Mouse (Mus musculus) heart, embryonic 11.5 days (tissue): ENCODE measurements around the gene Gm20388. TPM values are rescaled to one million over a fixed set of nuclear protein-coding genes. Genes with fewer than 3 reads are reported as not detected.

ENCODE experiments used
- ATAC-seq: fragments of 200-750 bp; cut with Nextera tagmentation; replicated peaks from 2 replicates; pipeline ENCODE4 v1.8.0; 2017; ENCODE audit warnings: moderate library complexity; ENCODE audit not compliant: insufficient number of reproducible peaks, low FRiP score, low TSS enrichment
- H3K27ac ChIP-seq: fragments of 300-500 bp; sonication (generic); 2 replicates; pipeline ENCODE4 v1.5.1; 2014; ENCODE audit warnings: mild to moderate bottlenecking, low read depth, low read length
- H3K27me3 ChIP-seq: fragments of 300-500 bp; sonication (generic); 2 replicates; pipeline ENCODE4 v1.6.1; 2014; ENCODE audit warnings: mild to moderate bottlenecking, low read length, mixed read lengths; ENCODE audit not compliant: control insufficient read depth, insufficient read depth
- H3K36me3 ChIP-seq: fragments of 300-500 bp; sonication (generic); 2 replicates; pipeline ENCODE4 v1.6.1; 2014; ENCODE audit warnings: mild to moderate bottlenecking, low read length, moderate library complexity, mixed read lengths; ENCODE audit not compliant: control insufficient read depth, insufficient read depth
- H3K4me1 ChIP-seq: fragments of 300-500 bp; sonication (generic); 2 replicates; pipeline ENCODE4 v1.6.1; 2014; ENCODE audit warnings: low read length; ENCODE audit not compliant: control insufficient read depth, insufficient read depth
- H3K4me2 ChIP-seq: fragments of 300-500 bp; sonication (generic); 2 replicates; pipeline ENCODE4 v1.6.1; 2014; ENCODE audit warnings: mild to moderate bottlenecking, moderate library complexity
- H3K4me3 ChIP-seq: fragments of 300-500 bp; sonication (generic); 2 replicates; pipeline ENCODE4 v1.5.1; 2014; ENCODE audit warnings: low read depth, low read length
- H3K9ac ChIP-seq: fragments of 300-500 bp; sonication (generic); 2 replicates; pipeline ENCODE4 v1.6.1; 2014; ENCODE audit warnings: mild to moderate bottlenecking, low read depth, low read length, moderate library complexity
- H3K9me3 ChIP-seq: fragments of 300-500 bp; sonication (generic); replicated peaks from 2 replicates; pipeline ENCODE4 v1.6.1; 2016; ENCODE audit warnings: low read length; ENCODE audit not compliant: control insufficient read depth
- WGBS: fragments of 180-500 bp; shearing (Covaris S2); extraction: QIAGEN DNeasy Blood & Tissue Kit; methylation state at CpG from one replicate; pipeline ENCODE4 v1.1.7; 2014; ENCODE audit not compliant: insufficient replicate concordance; 5-methylcytosine and 5-hydroxymethylcytosine counted together
- polyA plus RNA-seq: library from polyadenylated mRNA; unstranded; fragments of >200 nt; fragmentation: Nextera tagmentation; extraction: Ambion mirVana; gene quantifications from 2 replicates; pipeline ENCODE4 v1.2.1, GENCODE M21; 2014

Gene Gm20388
- polyA plus RNA-seq, 1 experiment from 2014 or later: 6.4 TPM

DNA sequence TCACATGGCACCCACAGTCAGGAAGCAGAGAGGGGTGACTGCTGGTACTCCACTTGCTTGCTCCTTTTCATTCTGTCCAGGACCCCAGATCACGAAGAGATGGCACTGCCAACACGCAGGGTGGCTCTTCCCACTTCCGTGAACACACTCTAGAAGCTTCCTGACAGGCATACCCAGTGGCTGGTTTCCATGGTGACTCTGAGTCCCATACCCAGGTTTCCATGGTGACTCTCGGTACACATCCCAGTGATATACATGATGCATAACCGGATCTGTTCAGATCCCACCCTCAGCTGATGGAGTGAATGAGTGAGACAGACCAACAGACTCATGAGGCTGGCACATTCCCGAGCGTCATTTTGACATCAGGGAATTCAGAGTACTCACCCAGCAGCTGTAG, 1148.5 kb downstream of the Gm20388 start:
- ATAC-seq: no peak

DNA sequence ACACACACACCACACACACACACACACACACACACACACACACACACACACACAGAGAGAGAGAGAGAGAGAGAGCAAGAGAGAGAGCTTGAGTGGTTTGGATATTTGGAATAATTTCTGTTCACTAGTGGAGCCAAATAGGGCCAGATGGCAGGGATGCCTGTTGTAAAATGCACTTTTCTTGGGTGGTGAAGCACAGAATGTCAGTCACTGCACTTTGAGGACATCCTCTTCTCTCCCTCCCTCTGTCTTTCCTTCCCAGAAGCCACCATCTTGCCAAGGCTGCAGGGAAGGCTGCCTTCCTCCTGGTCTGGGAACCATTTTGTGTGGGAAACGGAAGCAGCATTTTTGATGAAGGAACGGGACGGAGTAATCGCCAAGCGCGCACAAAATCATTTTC, 1151.9 kb downstream of the Gm20388 start:
- WGBS: 89% methylated on average over 6 of the region's 6 CpGs
- Histone ChIP-seq H3K27ac (no peak overlapping the region), H3K9ac (no peak overlapping the region), H3K4me2 (no peak overlapping the region), H3K9me3 (no peaks in the 10 kb centered on the region), H3K4me3 (no peak overlapping the region), H3K4me1 (no peaks in the 10 kb centered on the region), H3K36me3 (no peaks in the 10 kb centered on the region), H3K27me3 (peaks cover 32% of the 10 kb centered on the region)
- ATAC-seq: no peak

More for the DNA sequence above, 1148.5 kb downstream of the Gm20388 start:
- Histone ChIP-seq H3K27me3 (peaks cover 36% of the 10 kb centered on the region), H3K36me3 (no peaks in the 10 kb centered on the region), H3K9me3 (no peaks in the 10 kb centered on the region), H3K27ac (no peak overlapping the region), H3K9ac (no peak overlapping the region), H3K4me3 (no peak overlapping the region), H3K4me1 (no peaks in the 10 kb centered on the region), H3K4me2 (no peak overlapping the region)
- 81% methylated on average over 7 of the region's 7 CpGs for whole genome bisulfite sequencing

DNA sequence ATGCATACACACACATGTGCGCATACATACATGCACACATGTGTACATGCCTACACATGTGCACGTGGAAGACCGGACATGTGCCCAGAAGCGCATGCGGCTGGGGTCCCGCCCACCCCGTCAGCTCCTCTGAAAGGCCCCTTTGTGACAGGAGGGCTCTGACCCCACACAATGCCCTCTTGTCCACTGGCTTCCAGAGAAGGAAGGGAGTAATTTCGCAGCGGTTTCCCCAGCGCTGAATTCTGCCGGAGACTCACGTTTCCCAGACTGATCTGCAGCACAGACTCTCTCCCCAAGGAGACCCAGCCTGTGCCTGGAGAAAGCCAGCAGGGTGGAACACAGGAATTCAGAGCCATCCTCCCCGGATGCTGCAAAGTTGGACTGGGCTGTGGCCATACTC, 1153.0 kb downstream of the Gm20388 start:
- 63% methylated on average over 13 of the region's 13 CpGs for WGBS
- no peak for ATAC-seq
- peaks cover 31% of the 10 kb centered on the region for H3K27me3 ChIP-seq

DNA sequence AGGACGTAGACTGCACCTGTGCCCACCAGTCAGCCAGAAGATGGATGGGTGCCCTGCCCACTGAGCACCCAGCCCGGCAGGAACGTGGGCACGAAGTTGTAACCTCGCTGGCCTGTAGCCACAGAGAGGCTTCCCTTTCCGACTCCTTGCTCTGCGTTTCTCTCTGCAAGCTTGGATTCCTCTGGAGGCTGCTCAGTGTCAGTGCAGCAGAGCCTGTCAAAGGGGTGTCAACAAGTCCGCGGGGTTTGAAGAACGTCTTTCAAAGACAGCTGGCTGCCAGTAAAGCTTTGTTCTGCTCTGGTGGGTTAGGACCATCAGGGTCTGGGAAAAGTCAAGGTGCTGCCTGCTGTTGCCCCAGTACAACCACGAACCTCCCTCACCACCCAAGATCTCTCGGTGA, 1160.8 kb downstream of the Gm20388 start:
- no peak overlapping the region; the same call in 1 of the 2 replicates for H3K4me2 ChIP-seq
- no peaks in the 10 kb centered on the region for H3K36me3 ChIP-seq
- WGBS: 5% methylated on average over 12 of the region's 12 CpGs
- H3K9ac ChIP-seq: no peak overlapping the region
- ATAC-seq: no peak
- H3K9me3 ChIP-seq: no peaks in the 10 kb centered on the region
- H3K4me3 ChIP-seq: no peak overlapping the region
- H3K27ac ChIP-seq: no peak overlapping the region
- H3K4me1 ChIP-seq: peaks cover 19% of the 10 kb centered on the region
- H3K27me3 ChIP-seq: peaks cover 86% of the 10 kb centered on the region

More for the DNA sequence above, 1153.0 kb downstream of the Gm20388 start:
- H3K9ac ChIP-seq: no peak overlapping the region
- H3K4me3 ChIP-seq: no peak overlapping the region
- H3K4me2 ChIP-seq: no peak overlapping the region
- H3K4me1 ChIP-seq: no peaks in the 10 kb centered on the region
- no peak overlapping the region for H3K27ac ChIP-seq
- H3K36me3 ChIP-seq: no peaks in the 10 kb centered on the region
- H3K9me3 ChIP-seq: no peaks in the 10 kb centered on the region

DNA sequence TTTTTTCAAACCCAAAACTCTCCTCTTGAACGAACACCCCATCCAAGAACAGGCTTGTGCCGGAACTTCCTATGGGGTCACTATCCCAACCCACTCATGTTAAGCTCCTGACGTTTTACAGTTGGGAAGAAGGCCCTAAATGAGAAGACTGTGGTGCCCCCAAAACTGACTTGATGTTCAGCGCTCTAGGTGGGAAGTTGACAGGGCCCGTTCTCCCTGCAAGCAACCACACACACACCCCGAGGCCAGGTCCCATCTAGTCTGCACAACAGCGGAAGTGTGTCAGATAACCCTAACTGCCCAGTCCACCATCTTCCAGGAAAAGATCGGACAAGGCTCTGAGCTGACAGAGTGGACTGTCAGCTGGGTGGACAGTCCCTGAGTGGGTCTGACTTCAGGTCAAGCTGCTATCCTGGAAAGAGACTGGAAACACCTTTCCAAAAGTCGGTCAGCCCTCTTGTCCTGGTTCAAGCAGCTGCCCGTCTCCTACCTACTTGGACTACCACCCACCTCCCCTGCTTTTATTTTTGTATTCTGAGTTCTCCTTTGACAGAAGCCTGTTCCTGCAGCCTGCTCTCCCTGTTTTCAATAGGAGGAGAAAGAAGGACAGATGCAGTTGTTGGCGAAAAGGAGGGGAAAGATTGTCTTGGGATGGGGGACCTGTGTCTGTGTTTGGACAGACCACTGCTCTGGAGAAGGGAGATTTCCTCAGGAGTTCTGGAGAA, 1161.9 kb downstream of the Gm20388 start:
- peak overlapping the region; percentile 56 for H3K4me2 ChIP-seq

DNA sequence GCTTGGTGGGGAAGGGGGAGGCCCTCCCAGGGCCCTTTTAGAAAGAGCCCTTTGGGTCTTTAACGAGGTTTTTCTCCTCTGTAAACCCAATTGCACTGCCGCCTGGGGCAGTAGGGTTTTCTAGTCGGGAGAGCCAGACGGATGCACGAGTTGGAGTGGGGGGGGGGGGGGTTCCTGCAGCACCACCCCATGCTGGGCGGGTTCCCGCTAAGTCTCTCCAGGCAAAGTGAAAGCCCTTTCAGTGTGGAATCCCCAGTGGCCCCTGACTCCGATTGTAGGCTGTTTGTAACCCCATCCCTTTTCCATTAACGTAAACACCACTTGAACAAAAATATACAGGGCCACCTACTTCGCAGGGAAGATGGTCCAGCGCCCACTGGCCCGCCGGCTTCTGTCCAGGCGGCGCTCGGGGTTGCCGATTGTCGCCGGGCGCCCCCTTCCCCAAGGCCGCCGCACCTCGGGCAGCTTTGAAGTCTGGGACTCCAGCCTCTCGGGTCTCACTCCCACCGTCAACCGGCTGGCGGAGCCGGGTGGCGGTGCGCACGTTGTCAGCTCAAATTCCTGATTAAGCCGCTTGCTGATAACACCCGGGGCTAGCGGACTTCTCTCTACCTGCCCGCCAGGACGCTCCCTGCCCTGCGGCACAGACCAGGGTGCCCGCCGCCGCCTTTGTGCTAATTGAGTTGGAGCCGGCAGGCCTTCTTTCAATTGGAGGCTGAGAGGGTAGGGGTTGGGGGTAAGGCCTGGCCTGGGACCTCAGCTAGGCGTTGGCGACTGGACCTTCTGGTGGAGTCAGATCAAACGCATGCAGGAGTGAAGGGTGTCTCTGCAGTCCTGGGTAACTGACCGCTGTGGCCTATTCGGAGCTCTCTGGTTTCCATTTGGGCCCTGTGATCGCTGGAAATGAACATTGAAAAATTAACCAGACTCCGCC, 1162.8 kb downstream of the Gm20388 start:
- Histone ChIP-seq H3K9me3 (no peaks in the 10 kb centered on the region), H3K27me3 (peaks cover 97% of the 10 kb centered on the region), H3K4me2 (peak overlapping the region; percentile 56), H3K4me3 (peak overlapping the region; percentile 29), H3K27ac (no peak overlapping the region), H3K4me1 (peaks cover 19% of the 10 kb centered on the region), H3K9ac (no peak overlapping the region), H3K36me3 (no peaks in the 10 kb centered on the region)
- no peak for ATAC-seq
- 2% methylated on average over 48 of the region's 48 CpGs for WGBS

More for the DNA sequence above, 1161.9 kb downstream of the Gm20388 start:
- Histone ChIP-seq H3K27ac (no peak overlapping the region), H3K36me3 (no peaks in the 10 kb centered on the region), H3K4me1 (peaks cover 19% of the 10 kb centered on the region), H3K9me3 (no peaks in the 10 kb centered on the region), H3K9ac (no peak overlapping the region), H3K4me3 (peak overlapping the region; percentile 29; the same call in 1 of the 2 replicates), H3K27me3 (peaks cover 94% of the 10 kb centered on the region)
- WGBS: 11% methylated on average over 11 of the region's 11 CpGs
- no peak for ATAC-seq

DNA sequence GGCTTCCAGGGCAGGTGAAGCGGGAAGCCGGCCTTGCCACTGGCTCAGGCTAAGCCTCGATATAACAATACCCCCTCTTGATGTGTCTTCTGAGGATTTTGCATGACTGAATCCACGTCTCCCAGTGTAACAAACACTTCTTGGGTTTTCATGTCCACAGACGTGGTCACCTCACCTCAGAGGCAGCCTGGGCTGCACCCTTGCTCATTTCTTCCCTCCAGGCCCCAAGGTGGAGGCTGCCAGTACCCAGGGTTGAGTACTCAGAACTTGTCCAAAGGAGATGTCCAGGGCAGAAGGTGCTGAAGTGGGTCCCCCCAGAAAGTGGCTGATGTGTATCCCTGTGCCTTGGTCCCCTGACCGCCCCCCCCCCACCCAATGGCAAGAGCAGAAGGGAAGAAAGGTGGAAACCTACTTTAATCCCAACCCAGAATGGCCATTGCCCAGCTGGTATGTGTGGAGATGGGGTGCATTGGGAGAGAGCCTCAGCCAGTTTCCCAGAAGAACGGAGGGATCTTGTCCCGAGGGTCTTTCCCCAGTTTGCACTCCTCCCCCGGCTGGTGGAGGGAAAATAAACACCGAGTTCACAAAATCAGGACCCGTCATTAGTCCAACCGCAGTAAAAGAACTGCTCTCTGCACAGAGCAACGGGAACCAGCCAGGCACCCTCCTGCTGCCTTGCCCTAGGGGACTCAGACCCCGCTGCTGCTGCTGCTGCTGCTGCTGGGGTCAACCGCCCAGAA, 1163.6 kb downstream of the Gm20388 start:
- Histone ChIP-seq H3K36me3 (no peaks in the 10 kb centered on the region), H3K9ac (no peak overlapping the region), H3K9me3 (no peaks in the 10 kb centered on the region), H3K27me3 (peaks cover 96% of the 10 kb centered on the region), H3K4me2 (peak overlapping the region; percentile 56; the same call in 1 of the 2 replicates), H3K4me1 (peaks cover 19% of the 10 kb centered on the region), H3K4me3 (peak overlapping the region; percentile 29; the same call in 1 of the 2 replicates), H3K27ac (no peak overlapping the region)
- ATAC-seq: no peak
- 1% methylated on average over 15 of the region's 15 CpGs for WGBS

DNA sequence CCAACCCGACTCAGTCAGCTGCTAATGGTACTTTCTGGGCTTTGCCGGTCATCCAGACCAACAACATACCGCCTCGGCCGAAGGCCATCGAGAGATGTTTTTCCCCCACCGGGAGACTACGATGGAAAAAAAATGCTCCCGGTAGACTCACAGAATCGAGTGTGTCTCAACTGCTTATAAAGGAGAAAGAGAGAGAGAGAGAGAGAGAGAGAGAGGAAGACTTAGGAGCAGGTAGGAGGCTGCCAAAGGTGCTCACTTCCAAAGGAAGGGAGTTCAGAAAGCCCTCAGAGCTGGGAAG, 1164.2 kb downstream of the Gm20388 start:
- H3K9ac ChIP-seq: no peak overlapping the region

More for the DNA sequence above, 1164.2 kb downstream of the Gm20388 start:
- H3K36me3 ChIP-seq: no peaks in the 10 kb centered on the region
- peaks cover 96% of the 10 kb centered on the region for H3K27me3 ChIP-seq
- H3K27ac ChIP-seq: no peak overlapping the region
- no peak overlapping the region for H3K4me3 ChIP-seq
- H3K9me3 ChIP-seq: no peaks in the 10 kb centered on the region
- no peak for ATAC-seq
- no peak overlapping the region for H3K4me2 ChIP-seq
- 2% methylated on average over 10 of the region's 10 CpGs for WGBS
- peaks cover 19% of the 10 kb centered on the region for H3K4me1 ChIP-seq
